9 mouse cellular contexts compared by ENCODE assay signal in the genomic region with DNA sequence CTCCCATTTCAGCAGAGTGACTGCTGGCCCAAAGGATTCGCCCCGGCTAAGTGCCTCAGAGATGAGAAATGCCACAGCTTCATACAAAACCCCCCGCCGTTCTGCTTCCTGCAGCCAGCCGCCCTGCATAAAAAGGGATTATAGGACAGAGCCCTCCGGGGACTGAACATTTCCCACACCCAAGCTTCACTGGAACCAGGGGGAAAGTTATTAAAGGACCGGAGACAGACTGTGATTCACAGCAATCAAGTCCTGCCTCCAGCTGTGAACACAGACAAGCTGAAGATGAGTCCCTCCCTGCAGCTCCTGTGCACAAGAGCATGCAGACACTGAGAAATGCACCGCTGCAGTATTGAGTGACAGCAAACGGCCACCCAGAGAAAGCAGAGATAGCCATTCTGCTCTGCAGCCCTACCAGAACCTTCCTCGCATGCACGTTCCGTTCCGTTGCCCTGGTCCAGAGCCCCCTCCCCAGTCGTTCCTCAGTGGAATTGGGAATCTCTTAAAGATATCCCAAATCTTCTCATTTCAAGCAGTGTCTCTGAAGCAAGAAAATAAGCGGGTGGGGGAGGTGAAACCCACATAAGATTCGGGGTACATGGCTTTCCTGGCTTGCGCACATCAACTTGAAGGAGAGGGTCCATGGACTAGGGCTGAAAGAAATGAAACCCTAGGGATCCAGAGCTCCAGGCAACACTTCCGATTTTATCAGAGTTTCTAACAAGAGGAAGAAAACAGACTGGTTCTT. TPM values are rescaled to one million over a fixed set of nuclear protein-coding genes. Genes with fewer than 3 reads are reported as not detected.
DNase-seq lines count a peak whose midpoint lies in the region; ATAC-seq and TF ChIP-seq lines count a peak whose summit lies in the region.
"Had no signal": no experiment of that assay in that cellular context is flagged by ENCODE, and none has a peak within 500 bp of the region (broad histone marks: within the 10 kb centered on the region; RNA-seq: fewer than 3 reads in every experiment).

No protein-coding gene starts in this region.

- no peaks in the 10 kb centered on the region; the same call in 1 of the 2 replicates for H3K4me1 ChIP-seq in lung, adult 2 months (ENCODE audit: control insufficient read depth, insufficient read depth, low read length)
- peaks cover 31% of the 10 kb centered on the region for H3K4me1 ChIP-seq in forebrain, embryonic 15.5 days
- peaks cover 45% of the 10 kb centered on the region for H3K4me1 ChIP-seq in limb, embryonic 12.5 days (replicated peaks)
- peaks cover 10% of the 10 kb centered on the region for H3K4me1 ChIP-seq in small intestine, adult 2 months (ENCODE audit: control insufficient read depth, insufficient read depth, insufficient read length, low read length)

- H3K4me2 ChIP-seq in forebrain, embryonic 15.5 days (replicated peaks), result peak overlapping the region; percentile 27
- H3K4me2 ChIP-seq in limb, embryonic 12.5 days, result peak overlapping the region; percentile 48

- no peak for TF ChIP-seq CTCF in lung, adult 2 months (IDR thresholded peaks at IDR 0.05; ENCODE audit: insufficient read depth, low read length)
- no peak for TF ChIP-seq CTCF in small intestine, adult 2 months (IDR thresholded peaks at IDR 0.05; ENCODE audit: extremely low read depth, insufficient read length, insufficient replicate concordance, low read depth, low read length)

- TF ChIP-seq POLR2A in lung, adult 2 months (IDR thresholded peaks at IDR 0.05; ENCODE audit: borderline replicate concordance, extremely low read depth, low read depth, low read length), result no peak
- no peak for TF ChIP-seq POLR2A in small intestine, adult 2 months (IDR thresholded peaks at IDR 0.05; ENCODE audit: low read depth, low read length)

- no peak overlapping the region for H3K27ac ChIP-seq in forebrain, embryonic 15.5 days (replicated peaks)
- no peak overlapping the region for H3K27ac ChIP-seq in limb, embryonic 12.5 days
- H3K27ac ChIP-seq in small intestine, adult 2 months (ENCODE audit: insufficient read depth, low read depth, low read length), result no peak overlapping the region

- no peaks in the 10 kb centered on the region for H3K9me3 ChIP-seq in forebrain, embryonic 15.5 days
- no peaks in the 10 kb centered on the region for H3K9me3 ChIP-seq in limb, embryonic 12.5 days

- peak overlapping the region; percentile 2 for H3K4me3 ChIP-seq in lung, adult 2 months (replicated peaks; ENCODE audit: extremely low read depth, low read depth, low read length)
- H3K4me3 ChIP-seq in forebrain, embryonic 15.5 days, result peak overlapping the region; percentile 13
- H3K4me3 ChIP-seq in limb, embryonic 12.5 days (replicated peaks), result peak overlapping the region; percentile 25
- peak overlapping the region; percentile 33 for H3K4me3 ChIP-seq in small intestine, adult 2 months (ENCODE audit: low read depth, low read length)
- H3K4me3 ChIP-seq: erythroblast, embryonic 14.5 days had no signal

- ATAC-seq in forebrain, embryonic 15.5 days (replicated peaks), result no peak
- ATAC-seq in limb, embryonic 12.5 days (ENCODE audit: insufficient number of reproducible peaks, insufficient read depth, low FRiP score, low TSS enrichment, low read depth), result no peak

- H3K36me3 ChIP-seq in forebrain, embryonic 15.5 days, result no peaks in the 10 kb centered on the region
- no peaks in the 10 kb centered on the region for H3K36me3 ChIP-seq in limb, embryonic 12.5 days
- no peaks in the 10 kb centered on the region for H3K36me3 ChIP-seq in small intestine, adult 2 months (ENCODE audit: control insufficient read depth, insufficient read depth, low read length)

- H3K27me3 ChIP-seq in forebrain, embryonic 15.5 days, result peaks cover 48% of the 10 kb centered on the region
- peaks cover 61% of the 10 kb centered on the region for H3K27me3 ChIP-seq in limb, embryonic 12.5 days
- peaks cover 25% of the 10 kb centered on the region for H3K27me3 ChIP-seq in small intestine, adult 2 months (ENCODE audit: control insufficient read depth, insufficient read depth, low read length)

- DNase-seq in lung, adult 2 months, result no peak
- no peak for DNase-seq in lung, postnatal 4 days
- no peak for DNase-seq in urinary bladder, postnatal 25 days (ENCODE audit: low spot score)
- no peak for DNase-seq in layer of hippocampus, adult 9-11 months
- no peak for DNase-seq in layer of hippocampus, adult 8-10 months (ENCODE audit: low spot score in 2 of 2)

- 23% methylated on average over 18 of the region's 18 CpGs for WGBS in lung, adult 2 months
- 3% methylated on average over 18 of the region's 18 CpGs for WGBS in forebrain, embryonic 15.5 days
- 2% methylated on average over 18 of the region's 18 CpGs for WGBS in limb, embryonic 12.5 days
- WGBS in small intestine, adult 2 months, result 23% methylated on average over 18 of the region's 18 CpGs

- H3K9ac ChIP-seq in forebrain, embryonic 15.5 days (replicated peaks), result peak overlapping the region; percentile 22; the same call in 1 of the 2 replicates
- no peak overlapping the region; the same call in 1 of the 2 replicates for H3K9ac ChIP-seq in limb, embryonic 12.5 days (replicated peaks)

RNA-seq across cellular contexts. Expression of gene Pcp4l1, which starts 2.8 kb away (rescaled TPM):
- 37.5 and 59.8 TPM in 2 replicates for polyA plus RNA-seq in lung, adult 2 months (2012; rRNA removed)
- 7.1 and 9.8 TPM in 2 replicates for polyA plus RNA-seq in forebrain, embryonic 15.5 days (2015; fragmentation: Nextera tagmentation; extraction: Ambion mirVana)
- polyA plus RNA-seq in limb, embryonic 12.5 days (2016; fragmentation: Nextera tagmentation; extraction: Ambion mirVana), result 2.0 and 2.8 TPM in 2 replicates
- 10.9 and 13.9 TPM in 2 replicates for polyA plus RNA-seq in small intestine, adult 2 months (2012; rRNA removed)
- 10 to 100 TPM; 42.4 to 47.5 (median 44.4) TPM for total RNA-seq in layer of hippocampus, adult 8-10 months (2022)
- polyA plus RNA-seq: erythroblast, embryonic 14.5 days had no signal

RNA-seq across cellular contexts. Expression of gene Nr1i3, which starts 20.5 kb away (rescaled TPM):
- polyA plus RNA-seq in lung, adult 2 months (2012; rRNA removed), result 0.25 TPM in 1 of 2 replicates, not detected in the other
- 0.22 and 0.38 TPM in 2 replicates for polyA plus RNA-seq in forebrain, embryonic 15.5 days (2015; fragmentation: Nextera tagmentation; extraction: Ambion mirVana)
- 0.17 and 0.43 TPM in 2 replicates for polyA plus RNA-seq in limb, embryonic 12.5 days (2016; fragmentation: Nextera tagmentation; extraction: Ambion mirVana)
- 18.5 and 28.9 TPM in 2 replicates for polyA plus RNA-seq in small intestine, adult 2 months (2012; rRNA removed)
- under 1 TPM in 2 of 4 experiments, not detected in 2; 0.10 to 0.36 TPM for total RNA-seq in layer of hippocampus, adult 8-10 months (2022)
- polyA plus RNA-seq: erythroblast, embryonic 14.5 days had no signal

RNA-seq across cellular contexts. Expression of gene Tomm40l, which starts 29.0 kb away (rescaled TPM):
- 25.7 and 28.8 TPM in 2 replicates for polyA plus RNA-seq in lung, adult 2 months (2012; rRNA removed)
- polyA plus RNA-seq in forebrain, embryonic 15.5 days (2015; fragmentation: Nextera tagmentation; extraction: Ambion mirVana), result 42.0 and 46.6 TPM in 2 replicates
- polyA plus RNA-seq in limb, embryonic 12.5 days (2016; fragmentation: Nextera tagmentation; extraction: Ambion mirVana), result 29.7 and 31.9 TPM in 2 replicates
- polyA plus RNA-seq in small intestine, adult 2 months (2012; rRNA removed), result 17.0 and 21.2 TPM in 2 replicates
- total RNA-seq in layer of hippocampus, adult 8-10 months (2022), result 10 to 100 TPM; 69.3 to 85.0 (median 74.9) TPM

RNA-seq across cellular contexts. Expression of gene Apoa2, which starts 31.6 kb away (rescaled TPM):
- polyA plus RNA-seq in lung, adult 2 months (2012; rRNA removed), result 4.7 and 7.2 TPM in 2 replicates
- 1.8 and 4.2 TPM in 2 replicates for polyA plus RNA-seq in forebrain, embryonic 15.5 days (2015; fragmentation: Nextera tagmentation; extraction: Ambion mirVana)
- polyA plus RNA-seq in limb, embryonic 12.5 days (2016; fragmentation: Nextera tagmentation; extraction: Ambion mirVana), result 2.1 and 3.1 TPM in 2 replicates
- polyA plus RNA-seq in small intestine, adult 2 months (2012; rRNA removed), result 0.94 TPM in 1 of 2 replicates, not detected in the other
- 1 to 10 TPM; 1.9 to 3.1 (median 2.5) TPM for total RNA-seq in layer of hippocampus, adult 8-10 months (2022)

RNA-seq across cellular contexts. Expression of gene Fcer1g, which starts 40.9 kb away (rescaled TPM):
- polyA plus RNA-seq in lung, adult 2 months (2012; rRNA removed), result 117 and 158 TPM in 2 replicates
- polyA plus RNA-seq in forebrain, embryonic 15.5 days (2015; fragmentation: Nextera tagmentation; extraction: Ambion mirVana), result 19.6 and 22.0 TPM in 2 replicates
- 15.9 and 21.0 TPM in 2 replicates for polyA plus RNA-seq in limb, embryonic 12.5 days (2016; fragmentation: Nextera tagmentation; extraction: Ambion mirVana)
- polyA plus RNA-seq in small intestine, adult 2 months (2012; rRNA removed), result 36.9 and 46.7 TPM in 2 replicates
- 10 to 100 TPM; 10.9 to 95.1 (median 48.8) TPM for total RNA-seq in layer of hippocampus, adult 8-10 months (2022)

Comparison
In these comparisons a context has a peak if more than half of its experiments do, and no peak if none do; other contexts are left out.
1. RNA of gene Nr1i3, which starts 20.5 kb away (polyA plus RNA-seq): 18.5 to 28.9 TPM in small intestine, adult 2 months; 0.17 to 0.43 TPM in limb, embryonic 12.5 days, 0.25 TPM in lung, adult 2 months and 0.22 to 0.38 TPM in forebrain, embryonic 15.5 days; every median in the first group is over 10 times any median in the second.
2. Peak in every context shown above with its lines, with median percentiles within 50 percentile points of each other: H3K4me3 ChIP-seq.